Mouse (Mus musculus) G1E (cell line): Measurements from ENCODE around the gene Alpk1.

Experiments used
- CTCF ChIP-seq: IDR thresholded peaks from 2 replicates; pipeline ENCODE4 v1.5.1; 2012; ENCODE audit warnings: low read depth, low read length, inconsistent platforms, mixed read lengths
- GATA1 ChIP-seq: IDR thresholded peaks from 2 replicates; pipeline ENCODE4 v1.6.1; 2012; ENCODE audit warnings: borderline replicate concordance, low read length, inconsistent platforms, mixed read lengths
- POLR2AphosphoS5 ChIP-seq: IDR thresholded peaks from 2 replicates; pipeline ENCODE4 v1.6.1; 2012; ENCODE audit warnings: low read depth, low read length, inconsistent platforms; ENCODE audit not compliant: insufficient replicate concordance
- TAL1 ChIP-seq: conservative IDR thresholded peaks from 2 replicates; pipeline ENCODE4 v1.6.1; 2012; ENCODE audit warnings: low read depth, low read length, inconsistent platforms, mixed read lengths

- TF ChIP-seq CTCF (no peak), GATA1 (no peak), POLR2AphosphoS5 (no peak), TAL1 (no peak)
Measured at GRCm38 (mm10) chr3:127679703-127680102, 100.6 kb downstream of the Alpk1 start.
